Mouse (Mus musculus) heart, embryonic 11.5 days (tissue): ENCODE results near the gene Gm45618. TPM values are rescaled to one million over a fixed set of nuclear protein-coding genes. Genes with fewer than 3 reads are reported as not detected.

ENCODE experiments used
- ATAC-seq: fragments of 200-750 bp; cut with Nextera tagmentation; replicated peaks from 2 replicates; pipeline ENCODE4 v1.8.0; 2017; ENCODE audit warnings: moderate library complexity; ENCODE audit not compliant: insufficient number of reproducible peaks, low FRiP score, low TSS enrichment
- H3K27ac ChIP-seq: fragments of 300-500 bp; sonication (generic); 2 replicates; pipeline ENCODE4 v1.5.1; 2014; ENCODE audit warnings: mild to moderate bottlenecking, low read depth, low read length
- H3K27me3 ChIP-seq: fragments of 300-500 bp; sonication (generic); 2 replicates; pipeline ENCODE4 v1.6.1; 2014; ENCODE audit warnings: mild to moderate bottlenecking, low read length, mixed read lengths; ENCODE audit not compliant: control insufficient read depth, insufficient read depth
- H3K36me3 ChIP-seq: fragments of 300-500 bp; sonication (generic); 2 replicates; pipeline ENCODE4 v1.6.1; 2014; ENCODE audit warnings: mild to moderate bottlenecking, low read length, moderate library complexity, mixed read lengths; ENCODE audit not compliant: control insufficient read depth, insufficient read depth
- H3K4me1 ChIP-seq: fragments of 300-500 bp; sonication (generic); 2 replicates; pipeline ENCODE4 v1.6.1; 2014; ENCODE audit warnings: low read length; ENCODE audit not compliant: control insufficient read depth, insufficient read depth
- H3K4me2 ChIP-seq: fragments of 300-500 bp; sonication (generic); 2 replicates; pipeline ENCODE4 v1.6.1; 2014; ENCODE audit warnings: mild to moderate bottlenecking, moderate library complexity
- H3K4me3 ChIP-seq: fragments of 300-500 bp; sonication (generic); 2 replicates; pipeline ENCODE4 v1.5.1; 2014; ENCODE audit warnings: low read depth, low read length
- H3K9ac ChIP-seq: fragments of 300-500 bp; sonication (generic); 2 replicates; pipeline ENCODE4 v1.6.1; 2014; ENCODE audit warnings: mild to moderate bottlenecking, low read depth, low read length, moderate library complexity
- H3K9me3 ChIP-seq: fragments of 300-500 bp; sonication (generic); replicated peaks from 2 replicates; pipeline ENCODE4 v1.6.1; 2016; ENCODE audit warnings: low read length; ENCODE audit not compliant: control insufficient read depth
- WGBS: fragments of 180-500 bp; shearing (Covaris S2); extraction: QIAGEN DNeasy Blood & Tissue Kit; methylation state at CpG from one replicate; pipeline ENCODE4 v1.1.7; 2014; ENCODE audit not compliant: insufficient replicate concordance; 5-methylcytosine and 5-hydroxymethylcytosine counted together
- polyA plus RNA-seq: library from polyadenylated mRNA; unstranded; fragments of >200 nt; fragmentation: Nextera tagmentation; extraction: Ambion mirVana; gene quantifications from 2 replicates; pipeline ENCODE4 v1.2.1, GENCODE M21; 2014

Gene Gm45618
- polyA plus RNA-seq, 1 experiment from 2014 or later: not detected

- WGBS: 13% methylated on average over 13 of the region's 13 CpGs
- peak overlapping the region; percentile 54 for H3K4me2 ChIP-seq
- peaks cover 4% of the 10 kb centered on the region; the same call in 1 of the 2 replicates for H3K4me1 ChIP-seq
- no peaks in the 10 kb centered on the region for H3K36me3 ChIP-seq
- no peak overlapping the region for H3K9ac ChIP-seq
- no peak overlapping the region for H3K27ac ChIP-seq
- ATAC-seq: no peak; the same call in 1 of the 2 replicates
- no peaks in the 10 kb centered on the region for H3K9me3 ChIP-seq
- peaks cover 7% of the 10 kb centered on the region for H3K27me3 ChIP-seq
- peak overlapping the region; percentile 10; the same call in 1 of the 2 replicates for H3K4me3 ChIP-seq
These were observed 49.9 kb downstream of the Gm45618 start for GRCm38 (mm10) chr7:142070458-142071211.

Other genes with a start within 250 kb of the Gm45618 start
- 36.2 and 38.8 TPM in 2 replicates for gene Tollip, start 202.2 kb downstream of the Gm45618 start, polyA plus RNA-seq
- gene Brsk2, start 171.0 kb downstream of the Gm45618 start, polyA plus RNA-seq: 0.40 and 0.62 TPM in 2 replicates
- gene Mob2, start 59.7 kb downstream of the Gm45618 start, polyA plus RNA-seq: 48.3 and 50.3 TPM in 2 replicates
- gene Dusp8, start 24.9 kb downstream of the Gm45618 start, polyA plus RNA-seq: 9.6 and 10.1 TPM in 2 replicates
- gene Gm39115, start 15.3 kb upstream of the Gm45618 start, polyA plus RNA-seq: not detected in 2 replicates
- not detected in 2 replicates for gene Gm45337, start 23.9 kb upstream of the Gm45618 start, polyA plus RNA-seq
- gene Gm29735, start 36.4 kb upstream of the Gm45618 start, polyA plus RNA-seq: not detected in 2 replicates
- gene Gm4553, start 45.0 kb upstream of the Gm45618 start, polyA plus RNA-seq: not detected in 2 replicates
- gene Krtap5-2, start 55.3 kb upstream of the Gm45618 start, polyA plus RNA-seq: not detected in 2 replicates
- not detected in 2 replicates for gene Gm10153, start 69.7 kb upstream of the Gm45618 start, polyA plus RNA-seq
- not detected in 2 replicates for gene Krtap5-3, start 80.6 kb upstream of the Gm45618 start, polyA plus RNA-seq
- not detected in 2 replicates for gene Gm7579, start 91.1 kb upstream of the Gm45618 start, polyA plus RNA-seq
- gene Krtap5-5, start 109.2 kb upstream of the Gm45618 start, polyA plus RNA-seq: not detected in 2 replicates
- not detected in 2 replicates for gene Gm40460, start 120.3 kb upstream of the Gm45618 start, polyA plus RNA-seq
- gene Gm2431, start 137.6 kb upstream of the Gm45618 start, polyA plus RNA-seq: not detected in 2 replicates
- not detected in 2 replicates for gene Gm4559, start 153.6 kb upstream of the Gm45618 start, polyA plus RNA-seq
- not detected in 2 replicates for gene Krtap5-1, start 176.4 kb upstream of the Gm45618 start, polyA plus RNA-seq
- 0.26 TPM in 1 of 2 replicates, not detected in the other for gene Krtap5-4, start 182.8 kb upstream of the Gm45618 start, polyA plus RNA-seq